Comparison of ENCODE assay signal across 22 mouse cellular contexts in genomic region chr10:116192293-116192692, GRCm38 (mm10).
A peak's percentile ranks its signal among the peaks of the same experiment; 100 is the strongest.
DNase-seq lines count a peak whose midpoint lies in the region.
"Had no signal": no experiment of that assay in that cellular context is flagged by ENCODE, and none has a peak within 500 bp of the region (broad histone marks: within the 10 kb centered on the region; RNA-seq: fewer than 3 reads in every experiment).

No protein-coding gene starts in this region.

- peak; percentile 78 for DNase-seq in urinary bladder, postnatal 14 days (ENCODE audit: low spot score)
- no peak for DNase-seq in urinary bladder, postnatal 4 days (ENCODE audit: low spot score in 2 of 2)
- DNase-seq in NIH3T3 (ENCODE audit: low read depth): peak; percentile 76
- peak; percentile 98 for DNase-seq in large intestine, adult 2 months (ENCODE audit: low read depth, low spot score)
- peak; percentile 68 for DNase-seq in yolk sac, embryonic 10.5 days (ENCODE audit: low spot score)
- DNase-seq in heart, adult 8-10 months (ENCODE audit: low spot score): no peak
- no peak for DNase-seq in forebrain, embryonic 10.5 days (ENCODE audit: extremely low spot score, low spot score)
- DNase-seq: adrenal gland, postnatal 25 days; cerebellum, adult 9-10 months; forebrain, postnatal 0 days; gastrocnemius, postnatal 14 days; heart, adult 18-20 months; heart, postnatal 36 days; lung, postnatal 4 days; midbrain, embryonic 14.5 days; right cerebral cortex, postnatal 4 days; thymus, postnatal 14 days had no signal

- H3K4me1 ChIP-seq in forebrain, embryonic 10.5 days: peaks cover 14% of the 10 kb centered on the region

- H3K36me3 ChIP-seq in forebrain, embryonic 10.5 days (replicated peaks): no peaks in the 10 kb centered on the region
- H3K36me3 ChIP-seq: embryonic facial prominence, embryonic 10.5 days; heart, embryonic 13.5 days; hindbrain, embryonic 13.5 days had no signal

- H3K27me3 ChIP-seq in forebrain, embryonic 10.5 days (ENCODE audit: poor library complexity, severe bottlenecking): no peaks in the 10 kb centered on the region; the same call in 1 of the 2 replicates
- H3K27me3 ChIP-seq: neural tube, embryonic 13.5 days had no signal

- no peak overlapping the region for H3K27ac ChIP-seq in forebrain, embryonic 10.5 days
- H3K27ac ChIP-seq: embryonic facial prominence, embryonic 10.5 days; heart, embryonic 13.5 days; hindbrain, embryonic 13.5 days; kidney, postnatal 0 days; neural tube, embryonic 13.5 days had no signal

- 31% methylated on average over 8 of the region's 8 CpGs for WGBS in large intestine, adult 2 months
- WGBS in forebrain, embryonic 10.5 days: 88% methylated on average over 8 of the region's 8 CpGs

- H3K9me3 ChIP-seq in forebrain, embryonic 10.5 days: no peaks in the 10 kb centered on the region
- H3K9me3 ChIP-seq: embryonic facial prominence, embryonic 10.5 days; heart, embryonic 13.5 days; hindbrain, embryonic 13.5 days; neural tube, embryonic 13.5 days had no signal

- H3K4me3 ChIP-seq in forebrain, embryonic 10.5 days: no peak overlapping the region
- H3K4me3 ChIP-seq: embryonic facial prominence, embryonic 10.5 days; heart, embryonic 13.5 days; hindbrain, embryonic 13.5 days; neural tube, embryonic 13.5 days had no signal

Comparison
In these comparisons a context has a peak if more than half of its experiments do, and no peak if none do; other contexts are left out.
1. DNase-seq: peak in urinary bladder, postnatal 14 days (single experiment), NIH3T3 (single experiment), large intestine, adult 2 months (single experiment) and yolk sac, embryonic 10.5 days (single experiment); none in urinary bladder, postnatal 4 days (0 of 2), heart, adult 8-10 months (single experiment) and forebrain, embryonic 10.5 days (single experiment).